Mouse (Mus musculus) spleen, adult 2 months (tissue): ENCODE data around the gene Arl14.

ENCODE experiments used
- CTCF ChIP-seq: fragments of 200-500 bp; IDR thresholded peaks from 2 replicates; pipeline ENCODE4 v1.5.1; 2011; ENCODE audit warnings: mild to moderate bottlenecking, inconsistent platforms; ENCODE audit not compliant: insufficient read depth, insufficient read length, insufficient replicate concordance; ENCODE audit errors: extremely low read depth
- POLR2A ChIP-seq: fragments of 200-500 bp; IDR thresholded peaks from 2 replicates; pipeline ENCODE4 v1.6.1; 2011; ENCODE audit warnings: low read depth, low read length, inconsistent platforms

DNA sequence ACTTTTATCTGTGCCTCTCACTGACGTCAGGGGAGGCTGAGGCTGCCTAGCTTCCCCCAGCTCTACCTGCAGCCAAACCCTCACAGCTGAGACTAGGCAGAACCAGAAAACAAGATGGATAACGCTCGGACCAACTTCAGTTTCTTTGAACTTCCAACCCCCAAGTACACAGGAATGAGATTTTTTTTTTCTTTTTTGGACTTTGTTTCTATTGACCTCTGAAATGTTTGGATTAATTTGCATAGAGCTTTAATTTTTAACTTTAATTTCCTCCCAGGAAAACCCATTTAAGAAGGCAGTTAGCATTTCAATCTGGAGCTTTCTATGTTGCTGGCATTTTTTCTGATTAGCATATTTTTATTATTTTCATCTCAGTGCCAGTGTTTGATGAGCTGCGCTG, 36.2 kb upstream of the Arl14 start:
- TF ChIP-seq CTCF (no peak), POLR2A (no peak)
